Mouse (Mus musculus) cerebellum, adult 2 months (tissue): Measurements from ENCODE around the gene Ptchd1.

ENCODE experiments used
- CTCF ChIP-seq: fragments of 200-500 bp; IDR thresholded peaks from 2 replicates; pipeline ENCODE4 v1.5.1; 2011; ENCODE audit warnings: low read depth, mild to moderate bottlenecking, control low read depth, low read length, moderate library complexity, borderline replicate concordance; ENCODE audit not compliant: insufficient read depth
- POLR2A ChIP-seq: fragments of 200-500 bp; IDR thresholded peaks from 2 replicates; pipeline ENCODE4 v1.6.1; 2011; ENCODE audit warnings: low read length, control low read depth, borderline replicate concordance; ENCODE audit not compliant: insufficient read depth

DNA sequence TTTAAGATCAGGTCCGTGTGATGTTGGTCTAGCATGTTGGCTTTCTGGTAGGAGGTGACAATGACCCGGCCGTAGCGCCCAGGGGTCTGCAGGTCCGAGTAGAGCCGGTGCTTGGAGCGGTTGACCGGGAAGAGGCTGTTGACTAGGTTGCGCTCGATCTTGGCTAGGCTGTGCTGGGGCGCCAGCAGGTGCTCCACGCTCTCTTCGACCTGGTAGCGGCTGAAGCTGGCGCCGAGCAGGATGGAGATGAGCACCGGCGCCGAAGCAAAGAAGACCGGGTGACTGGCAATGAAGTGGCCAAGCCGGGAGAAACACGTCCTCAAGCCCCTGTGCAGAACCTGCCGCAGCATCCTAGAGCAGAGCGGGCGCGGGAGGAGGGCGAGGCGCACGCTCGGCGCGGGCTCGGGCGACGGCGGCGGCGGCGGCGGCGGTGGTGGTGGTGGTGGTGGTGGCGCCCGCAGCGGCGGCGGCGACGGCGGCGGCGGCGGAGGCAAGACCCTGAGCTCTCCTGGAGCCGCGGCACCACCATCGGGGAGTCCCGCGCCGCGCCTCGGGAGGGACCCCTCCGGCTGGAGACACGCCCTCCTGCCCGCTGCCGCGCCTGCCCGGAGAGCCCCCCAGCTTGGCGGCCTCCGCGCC lies 534 bp downstream of the Ptchd1 start:
- TF ChIP-seq CTCF, result no peak
- 0 out of 2 replicates have a peak, but pooled peaks have one; percentile 22 for TF ChIP-seq POLR2A
